Mouse (Mus musculus) cortical plate, adult 2 months (tissue): ENCODE results near the gene Shd. TPM values are rescaled to one million over a fixed set of nuclear protein-coding genes. Genes with fewer than 3 reads are reported as not detected.

Source experiments
- H3K27ac ChIP-seq: fragments of 200-500 bp; 2 replicates; pipeline ENCODE4 v1.5.1; 2012; ENCODE audit warnings: low read length, control low read depth, inconsistent platforms; ENCODE audit not compliant: insufficient read depth
- H3K4me1 ChIP-seq: fragments of 200-500 bp; 2 replicates; pipeline ENCODE4 v1.6.1; 2011; ENCODE audit warnings: low read length; ENCODE audit not compliant: control insufficient read depth, insufficient read depth
- H3K4me3 ChIP-seq: fragments of 200-500 bp; 2 replicates; pipeline ENCODE4 v1.5.1; 2011; ENCODE audit warnings: mild to moderate bottlenecking, low read length, control low read depth; ENCODE audit not compliant: insufficient read depth
- CTCF ChIP-seq: fragments of 200-500 bp; IDR thresholded peaks from 2 replicates; pipeline ENCODE4 v1.5.1; 2011; ENCODE audit warnings: mild to moderate bottlenecking, control low read depth, low read length; ENCODE audit not compliant: insufficient read depth; ENCODE audit errors: extremely low read depth
- POLR2A ChIP-seq: fragments of 200-500 bp; IDR thresholded peaks from 2 replicates; pipeline ENCODE4 v1.6.1; 2011; ENCODE audit warnings: mild to moderate bottlenecking, low read length, control low read depth; ENCODE audit not compliant: insufficient read depth; ENCODE audit errors: extremely low read depth
- polyA plus RNA-seq: library from polyadenylated mRNA; depleted of rRNA; stranded (reverse); fragments of >200 nt; gene quantifications from 2 replicates; pipeline ENCODE4 v1.2.3, GENCODE M21; 2012

Shd gene
- polyA plus RNA-seq, 1 experiment, result 74.8 TPM

- no peak overlapping the region for H3K27ac ChIP-seq
- TF ChIP-seq CTCF (no peak), POLR2A (no peak)
- peaks cover 5% of the 10 kb centered on the region for H3K4me1 ChIP-seq
- no peak overlapping the region for H3K4me3 ChIP-seq
Observed at GRCm38 (mm10) chr17:55967186-55967585, 3.1 kb upstream of the Shd start.

GRCm38 (mm10) chr17:55968210-55968609 is 2.1 kb upstream of the Shd start:
- no peak for TF ChIP-seq POLR2A
- TF ChIP-seq CTCF, result no peak
- Histone ChIP-seq H3K4me1 (peaks cover 5% of the 10 kb centered on the region), H3K4me3 (no peak overlapping the region), H3K27ac (no peak overlapping the region)

GRCm38 (mm10) chr17:55969560-55969959 is 707 bp upstream of the Shd start:
- Histone ChIP-seq H3K27ac (no peak overlapping the region), H3K4me3 (peak overlapping the region; percentile 44; the same call in 1 of the 2 replicates), H3K4me1 (peaks cover 5% of the 10 kb centered on the region)
- TF ChIP-seq CTCF (no peak), POLR2A (no peak)

GRCm38 (mm10) chr17:55971453-55971852 is 1.2 kb downstream of the Shd start:
- peak overlapping the region; percentile 44; the same call in 1 of the 2 replicates for H3K4me3 ChIP-seq
- peaks cover 5% of the 10 kb centered on the region for H3K4me1 ChIP-seq
- no peak overlapping the region for H3K27ac ChIP-seq
- TF ChIP-seq CTCF (no peak), POLR2A (no peak)

DNA sequence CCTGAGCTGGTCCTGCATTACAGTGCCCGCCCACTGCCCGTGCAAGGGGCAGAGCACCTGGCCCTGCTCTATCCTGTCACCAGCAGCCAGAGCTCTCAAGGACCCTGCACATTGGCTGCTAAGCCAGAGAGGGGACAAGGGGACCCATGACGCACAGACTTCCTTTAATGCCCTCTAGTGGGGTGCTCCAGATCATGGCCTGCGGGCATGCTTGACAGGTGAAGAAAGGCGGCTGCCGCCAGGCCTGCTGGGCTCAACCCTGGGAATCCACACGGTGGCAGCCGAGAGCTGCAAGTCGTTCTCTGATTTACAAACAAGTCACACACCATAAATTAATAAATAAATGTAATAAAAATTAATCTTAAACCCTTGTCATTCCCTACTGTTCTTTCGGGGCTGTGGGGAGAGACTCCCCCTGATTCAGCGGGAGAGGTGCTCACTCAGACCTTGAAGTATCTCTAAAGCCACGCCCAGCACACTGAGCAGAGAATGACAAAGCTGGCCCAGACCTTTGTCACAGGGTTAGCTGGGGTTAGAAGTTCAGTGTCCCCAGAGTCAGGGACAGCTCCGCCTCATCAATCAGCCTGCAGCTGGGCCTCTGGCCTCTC is 6.1 kb downstream of the Shd start:
- H3K27ac ChIP-seq, result no peak overlapping the region
- TF ChIP-seq CTCF (peak; percentile 68), POLR2A (no peak)
- no peaks in the 10 kb centered on the region for H3K4me1 ChIP-seq
- H3K4me3 ChIP-seq, result no peak overlapping the region

- no peak for TF ChIP-seq CTCF
- no peak for TF ChIP-seq POLR2A
- H3K4me1 ChIP-seq, result no peaks in the 10 kb centered on the region
- H3K4me3 ChIP-seq, result no peak overlapping the region
- no peak overlapping the region for H3K27ac ChIP-seq
Observed at GRCm38 (mm10) chr17:55977301-55977700, 7.0 kb downstream of the Shd start.

DNA sequence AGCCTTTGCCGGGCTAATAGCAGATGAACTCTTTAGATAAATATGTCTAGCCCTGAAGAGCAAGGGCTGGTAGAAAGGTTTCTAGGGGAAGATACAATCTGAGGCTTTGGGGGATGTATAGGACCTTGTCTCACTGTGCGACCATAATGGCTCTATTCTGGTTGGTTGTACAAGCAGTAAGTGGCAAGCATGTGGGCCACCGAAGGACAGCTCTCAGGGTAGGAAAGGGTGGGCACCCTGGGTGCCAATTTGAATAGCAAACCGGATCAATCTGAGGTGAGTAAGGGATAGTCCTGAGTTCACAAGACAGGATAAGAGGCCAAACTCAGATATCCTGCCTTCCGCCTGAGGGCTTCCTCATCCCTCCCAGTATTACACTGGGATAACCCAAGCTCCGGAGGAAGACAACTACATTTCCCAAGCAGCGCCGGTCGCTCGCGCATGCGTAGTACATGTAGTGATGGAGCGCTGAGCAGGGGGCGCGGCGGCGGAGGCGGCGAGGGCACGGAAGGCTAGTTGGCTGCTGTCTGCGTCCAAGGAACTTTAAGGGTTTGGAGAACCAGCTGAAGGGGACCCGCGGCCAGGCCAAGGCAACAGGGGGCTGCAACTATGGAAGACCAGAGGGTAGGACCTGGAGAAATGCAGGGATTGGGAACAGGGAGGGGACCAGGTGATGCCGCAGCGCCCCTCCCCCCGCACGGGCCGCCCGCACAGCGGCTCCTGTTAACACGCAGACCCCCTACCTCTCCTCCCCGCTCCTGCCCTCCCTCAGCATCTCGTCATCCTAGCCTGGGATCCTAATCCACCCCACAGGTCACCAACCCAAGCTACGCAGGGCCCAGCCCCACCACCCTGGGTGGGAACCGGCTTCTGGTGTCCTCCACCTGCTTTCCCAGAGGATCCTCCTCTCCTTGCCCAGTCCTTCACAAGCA is 16.0 kb downstream of the Shd start, which contains the start of gene Fsd1:
Gene Fsd1, plus strand, starts transcription at position 480 of the 932 bp plus-strand sequence.
- TF ChIP-seq CTCF (no peak), POLR2A (peak; percentile 50; the same call in 1 of the 2 replicates)
- Histone ChIP-seq H3K4me3 (peak within 1 kb of the TSS; percentile 88), H3K27ac (no peak within 1 kb of the TSS), H3K4me1 (peaks cover 5% of the 10 kb centered on the region)

DNA sequence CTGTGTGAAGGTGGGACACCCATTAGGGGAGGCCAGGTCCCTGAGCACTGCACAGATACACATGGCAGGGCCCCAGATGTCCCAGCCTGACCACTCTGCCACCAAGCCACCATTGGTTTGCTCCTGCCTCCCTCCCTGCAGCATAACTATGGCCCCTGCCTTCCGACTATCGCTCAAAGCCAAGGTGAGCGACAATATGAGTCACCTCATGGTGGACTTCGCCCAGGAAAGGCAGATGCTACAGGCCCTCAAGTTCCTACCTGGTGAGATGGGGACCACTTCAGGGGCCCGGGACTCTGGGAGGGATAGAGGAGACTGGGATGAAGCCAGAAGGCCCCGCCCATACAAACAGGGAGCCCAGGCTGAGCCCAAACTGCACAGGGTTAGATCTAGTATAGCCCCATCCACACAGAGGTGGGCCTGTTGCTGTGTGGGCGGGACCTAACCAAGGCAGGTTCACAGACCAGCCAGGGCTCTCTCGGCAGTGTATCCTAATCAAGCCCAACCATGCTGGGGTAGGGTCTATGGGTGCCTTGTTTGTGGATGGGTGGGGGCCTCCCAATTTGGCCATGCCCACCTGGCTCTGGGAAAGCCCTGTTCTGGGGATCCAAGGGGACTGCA is 20.1 kb downstream of the Shd start:
- H3K27ac ChIP-seq, result no peak overlapping the region
- no peak for TF ChIP-seq CTCF
- no peak for TF ChIP-seq POLR2A
- no peak overlapping the region for H3K4me3 ChIP-seq
- peaks cover 5% of the 10 kb centered on the region for H3K4me1 ChIP-seq

DNA sequence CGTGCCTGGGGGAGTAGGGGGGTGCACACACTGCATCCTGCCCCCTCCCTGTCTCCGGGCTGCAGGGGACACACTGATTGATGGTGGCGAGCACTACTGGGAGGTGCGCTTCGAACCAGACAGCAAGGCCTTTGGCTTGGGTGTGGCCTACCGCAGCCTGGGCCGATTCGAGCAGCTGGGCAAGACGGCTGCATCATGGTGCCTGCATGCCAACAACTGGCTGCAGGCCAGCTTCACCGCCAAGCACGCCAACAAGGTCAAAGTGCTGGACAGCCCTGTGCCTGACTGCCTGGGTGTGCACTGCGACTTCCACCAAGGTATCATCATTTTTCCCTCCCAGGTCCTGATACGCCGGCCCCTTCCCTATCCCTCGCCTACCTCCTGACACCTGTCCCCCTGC is 25.7 kb downstream of the Shd start:
- Histone ChIP-seq H3K4me3 (no peak overlapping the region), H3K4me1 (no peaks in the 10 kb centered on the region), H3K27ac (no peak overlapping the region)
- TF ChIP-seq CTCF (no peak), POLR2A (no peak)
